Mouse (Mus musculus) kidney, postnatal 0 days (tissue): ENCODE measurements around the gene Trim66. TPM values are rescaled to one million over a fixed set of nuclear protein-coding genes. Genes with fewer than 3 reads are reported as not detected.

Source experiments
- ATAC-seq: fragments of 200-750 bp; cut with Nextera tagmentation; replicated peaks from 2 replicates; pipeline ENCODE4 v1.8.0; 2017; ENCODE audit warnings: low read depth, moderate number of reproducible peaks, moderate TSS enrichment, moderate library complexity; ENCODE audit not compliant: low FRiP score
- DNase-seq: peaks from one replicate; pipeline ENCODE4 v3.0.0-alpha.2; 2016; ENCODE audit warnings: low spot score
- H3K27ac ChIP-seq: fragments of 300-500 bp; sonication (generic); 2 replicates; pipeline ENCODE4 v1.5.1; 2014; ENCODE audit warnings: mild to moderate bottlenecking
- H3K27me3 ChIP-seq: fragments of 300-500 bp; sonication (generic); 2 replicates; pipeline ENCODE4 v1.6.1; 2014; ENCODE audit warnings: low read length, mixed read lengths; ENCODE audit not compliant: insufficient read depth
- H3K36me3 ChIP-seq: fragments of 300-500 bp; sonication (generic); 2 replicates; pipeline ENCODE4 v1.6.1; 2014; ENCODE audit warnings: low read length, mixed read lengths; ENCODE audit not compliant: insufficient read depth
- H3K4me1 ChIP-seq: fragments of 300-500 bp; sonication (generic); replicated peaks from 2 replicates; pipeline ENCODE4 v1.6.1; 2014; ENCODE audit warnings: antibody characterized with exemption, low read length, mixed read lengths; ENCODE audit not compliant: insufficient read depth
- H3K4me2 ChIP-seq: fragments of 300-500 bp; sonication (generic); 2 replicates; pipeline ENCODE4 v1.6.1; 2014; ENCODE audit warnings: mild to moderate bottlenecking, low read length, moderate library complexity, mixed read lengths
- H3K4me3 ChIP-seq: fragments of 300-500 bp; sonication (generic); replicated peaks from 2 replicates; pipeline ENCODE4 v1.5.1; 2014; ENCODE audit warnings: low read depth, low read length
- H3K9ac ChIP-seq: fragments of 300-500 bp; sonication (generic); 2 replicates; pipeline ENCODE4 v1.6.1; 2014; ENCODE audit warnings: low read depth, low read length
- H3K9me3 ChIP-seq: fragments of 300-500 bp; sonication (generic); replicated peaks from 2 replicates; pipeline ENCODE4 v1.6.1; 2016; ENCODE audit warnings: low read length, inconsistent platforms, mixed read lengths
- CTCF ChIP-seq: IDR thresholded peaks from 2 replicates; pipeline ENCODE4 v1.5.1; 2016; ENCODE audit warnings: antibody characterized with exemption, low read depth, mild to moderate bottlenecking, moderate library complexity
- WGBS: fragments of 180-500 bp; shearing (Covaris S2); extraction: QIAGEN DNeasy Blood & Tissue Kit; methylation state at CpG from one replicate; pipeline ENCODE4 v1.1.7; 2014; 5-methylcytosine and 5-hydroxymethylcytosine counted together
- polyA plus RNA-seq: library from polyadenylated mRNA; unstranded; fragments of >200 nt; fragmentation: Nextera tagmentation; extraction: Ambion mirVana; gene quantifications from 2 replicates; pipeline ENCODE4 v1.2.1, GENCODE M21; 2015

The Trim66 gene
- polyA plus RNA-seq, 1 experiment from 2014 or later, result 0.05 TPM

DNA sequence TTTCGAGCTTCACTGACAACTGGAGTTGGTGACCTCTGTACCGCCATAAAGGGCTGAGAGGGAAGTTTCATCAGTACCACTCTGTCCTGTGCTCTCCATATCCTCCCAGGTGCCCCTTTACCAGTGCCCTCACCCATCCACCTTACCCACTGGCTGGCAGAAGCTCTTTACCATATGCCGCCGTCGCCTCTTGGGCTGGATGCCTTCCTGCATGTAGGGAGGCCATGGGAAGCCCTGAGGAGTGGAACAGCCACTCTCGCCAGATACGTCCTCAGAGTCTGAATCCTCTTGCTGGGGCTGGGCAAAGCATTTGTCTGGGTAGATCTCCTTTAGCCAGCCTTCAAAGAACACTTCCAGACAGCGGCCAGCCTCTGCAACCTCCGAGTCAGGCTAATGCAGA is 53.1 kb downstream of the Trim66 start:
- no peak for DNase-seq
- WGBS, result 88% methylated on average over 9 of the region's 9 CpGs
- TF ChIP-seq CTCF, result no peak
- no peaks in the 10 kb centered on the region for H3K9me3 ChIP-seq
- ATAC-seq, result no peak
- no peaks in the 10 kb centered on the region for H3K4me1 ChIP-seq
- H3K27me3 ChIP-seq, result no peaks in the 10 kb centered on the region
- H3K9ac ChIP-seq, result no peak overlapping the region
- H3K36me3 ChIP-seq, result no peaks in the 10 kb centered on the region
- no peak overlapping the region for H3K27ac ChIP-seq
- H3K4me2 ChIP-seq, result no peak overlapping the region
- no peak overlapping the region for H3K4me3 ChIP-seq

DNA sequence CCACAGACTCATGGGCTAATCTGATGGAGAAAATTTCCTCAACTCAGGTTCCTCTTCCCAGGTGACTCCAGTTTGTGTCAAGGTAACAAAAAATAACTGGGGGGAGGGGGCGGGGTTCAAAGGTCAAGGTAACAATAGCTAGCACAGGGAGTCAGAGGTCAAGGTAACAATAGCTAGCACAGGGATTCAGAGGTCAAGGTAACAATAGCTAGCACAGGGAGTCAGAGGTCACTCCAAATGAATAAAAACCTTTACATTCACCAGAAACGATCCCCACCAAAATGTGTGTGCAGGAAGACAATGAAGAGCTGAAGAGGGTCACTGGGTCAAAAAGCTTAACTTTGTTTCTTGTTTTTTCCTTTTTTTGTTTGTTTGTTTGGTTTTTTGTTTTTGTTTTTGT is 59.9 kb downstream of the Trim66 start:
- no peak for TF ChIP-seq CTCF
- no peak for ATAC-seq
- no peak overlapping the region for H3K4me2 ChIP-seq

DNA sequence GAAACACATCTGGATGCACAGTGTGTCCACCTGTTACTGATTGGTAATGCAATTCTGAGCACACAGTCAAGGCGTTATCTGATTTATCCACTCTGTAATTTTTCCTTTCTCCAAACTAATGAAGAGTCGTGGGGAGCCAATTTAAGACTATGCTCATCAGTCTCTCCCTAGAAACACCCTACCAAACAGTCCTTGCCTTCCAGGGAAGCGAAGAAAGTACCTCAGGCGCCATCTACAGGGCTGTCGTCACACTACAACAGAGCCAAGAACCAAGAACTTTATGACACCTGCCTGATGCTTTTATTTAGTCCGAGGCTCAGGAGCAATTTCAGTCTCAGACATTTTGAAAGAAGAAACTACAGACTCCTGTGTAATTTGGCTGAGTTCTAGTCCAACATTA is 62.9 kb downstream of the Trim66 start:
- Histone ChIP-seq H3K4me3 (no peak overlapping the region), H3K9ac (no peak overlapping the region), H3K4me1 (no peaks in the 10 kb centered on the region), H3K9me3 (no peaks in the 10 kb centered on the region), H3K27me3 (no peaks in the 10 kb centered on the region), H3K27ac (no peak overlapping the region), H3K36me3 (no peaks in the 10 kb centered on the region), H3K4me2 (no peak overlapping the region)
- 11% methylated on average over 6 of the region's 6 CpGs for WGBS
- TF ChIP-seq CTCF, result peak; percentile 76
- ATAC-seq, result no peak
- peak; percentile 55 for DNase-seq

More for the DNA sequence above, 59.9 kb downstream of the Trim66 start:
- Histone ChIP-seq H3K9me3 (no peaks in the 10 kb centered on the region), H3K4me3 (no peak overlapping the region), H3K9ac (no peak overlapping the region), H3K36me3 (no peaks in the 10 kb centered on the region), H3K27ac (no peak overlapping the region), H3K4me1 (no peaks in the 10 kb centered on the region), H3K27me3 (no peaks in the 10 kb centered on the region)
- 59% methylated on average over 2 of the region's 2 CpGs for WGBS
- DNase-seq, result no peak

DNA sequence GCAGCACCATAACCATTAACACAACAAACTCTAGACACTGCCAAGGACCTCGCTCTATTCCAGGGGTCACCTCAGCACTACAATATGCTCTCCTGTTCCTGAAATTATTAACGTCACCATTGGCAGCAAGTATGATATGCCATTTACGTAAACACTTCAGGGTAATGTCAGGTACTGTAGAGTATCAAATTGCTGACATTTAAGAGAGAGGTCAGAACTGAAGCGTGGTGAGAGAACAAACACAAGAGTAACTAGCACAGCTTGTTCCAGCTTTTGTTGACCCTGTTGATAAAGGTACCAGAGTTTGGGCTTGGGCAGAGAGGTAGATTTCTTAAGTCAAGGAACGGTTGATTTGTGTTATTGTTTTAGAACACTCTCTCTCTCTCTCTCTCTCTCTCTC is 65.2 kb downstream of the Trim66 start:
- DNase-seq, result no peak
- Histone ChIP-seq H3K36me3 (no peaks in the 10 kb centered on the region), H3K4me2 (no peak overlapping the region), H3K27me3 (0 out of 2 replicates have a peak, but pooled peaks cover 9% of the 10 kb centered on the region), H3K4me3 (no peak overlapping the region), H3K9ac (no peak overlapping the region), H3K27ac (no peak overlapping the region), H3K9me3 (no peaks in the 10 kb centered on the region), H3K4me1 (peaks cover 10% of the 10 kb centered on the region; the same call in 1 of the 2 replicates)
- 61% methylated on average over 5 of the region's 5 CpGs for WGBS
- no peak for TF ChIP-seq CTCF
- no peak for ATAC-seq

DNA sequence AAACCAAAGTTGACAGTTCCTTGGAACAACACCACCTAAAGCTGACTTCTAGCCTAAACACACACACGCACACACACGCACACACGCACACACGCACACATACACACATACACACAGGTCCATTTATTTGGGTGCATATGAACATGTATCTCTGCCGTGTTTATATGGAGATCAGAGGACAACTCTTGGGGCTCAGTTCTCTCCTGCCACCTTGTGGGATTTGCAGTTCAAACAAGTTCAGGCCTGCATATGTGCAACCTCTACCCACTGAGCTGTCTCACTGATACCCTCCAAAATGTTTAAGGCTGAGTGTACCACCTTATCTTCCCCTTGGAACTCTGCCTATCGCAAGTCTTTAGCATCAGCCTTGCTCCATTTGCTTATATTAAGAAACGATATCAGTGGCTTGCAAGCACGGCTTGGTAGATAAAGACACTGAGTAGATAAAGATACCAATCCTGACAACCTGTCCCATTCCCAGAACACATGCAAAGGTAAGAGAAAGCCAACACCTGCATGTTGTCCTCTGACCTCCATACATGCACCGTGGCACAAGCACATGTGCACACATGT is 67.2 kb downstream of the Trim66 start:
- no peak overlapping the region for H3K4me3 ChIP-seq
- DNase-seq (no peak), ATAC-seq (no peak)
- 0 out of 2 replicates have a peak, but pooled peaks cover 9% of the 10 kb centered on the region for H3K27me3 ChIP-seq
- H3K4me2 ChIP-seq, result no peak overlapping the region
- H3K36me3 ChIP-seq, result no peaks in the 10 kb centered on the region
- H3K4me1 ChIP-seq, result peaks cover 10% of the 10 kb centered on the region; the same call in 1 of the 2 replicates
- no peak overlapping the region for H3K27ac ChIP-seq
- WGBS, result 89% methylated on average over 9 of the region's 9 CpGs
- H3K9me3 ChIP-seq, result no peaks in the 10 kb centered on the region
- TF ChIP-seq CTCF, result peak; percentile 44; the same call in 1 of the 2 replicates
- no peak overlapping the region for H3K9ac ChIP-seq

DNA sequence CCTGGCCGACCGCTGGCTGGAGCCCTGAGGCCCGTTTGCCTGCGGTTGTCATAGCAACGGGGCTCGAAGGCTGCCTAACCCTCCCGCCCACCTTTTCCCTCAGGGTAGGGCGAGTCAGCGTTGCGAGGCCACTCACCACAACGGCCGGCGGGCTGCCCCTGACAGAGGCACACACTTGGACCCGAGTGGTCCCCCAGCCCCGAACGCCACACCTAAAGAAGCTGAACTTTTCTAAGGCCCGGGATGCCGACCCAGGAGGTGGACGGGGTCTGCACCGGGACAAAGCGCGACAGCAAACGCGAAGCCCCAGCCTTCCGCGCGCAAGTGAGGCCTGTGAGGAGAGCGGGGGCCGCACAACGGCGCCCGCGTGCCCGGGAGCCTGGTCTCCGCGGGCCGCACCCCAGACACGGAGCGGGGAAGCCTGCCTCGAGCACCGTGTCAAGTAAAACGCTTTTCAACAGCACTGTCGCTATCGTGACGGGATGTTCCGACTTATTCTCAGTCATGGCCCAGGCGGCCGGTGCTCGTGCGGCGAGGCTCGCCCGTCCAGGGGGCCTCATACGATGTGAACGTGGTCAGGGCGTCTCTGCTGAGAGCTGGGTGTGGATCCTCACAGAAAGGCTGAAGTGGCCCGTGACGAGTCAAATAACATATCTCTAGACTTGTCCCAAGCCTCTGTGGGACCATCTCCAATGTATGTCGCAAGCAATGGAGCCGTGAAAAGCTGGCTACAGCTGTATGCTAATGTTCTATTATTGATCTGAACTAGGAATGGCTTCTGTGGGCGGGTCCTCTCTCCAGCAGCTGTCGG is 68.9 kb downstream of the Trim66 start, which contains the start of gene Stk33:
Gene Stk33, minus strand, starts transcription at position 301 of the 811 bp plus-strand sequence.
- no peaks in the 10 kb centered on the region for H3K9me3 ChIP-seq
- peak; percentile 70 for ATAC-seq
- DNase-seq, result peak; percentile 48
- TF ChIP-seq CTCF, result no peak
- peak within 1 kb of the TSS; percentile 87 for H3K4me2 ChIP-seq
- peak within 1 kb of the TSS; percentile 40 for H3K4me3 ChIP-seq
- no peaks in the 10 kb centered on the region for H3K36me3 ChIP-seq
- H3K27me3 ChIP-seq, result 0 out of 2 replicates have a peak, but pooled peaks cover 9% of the 10 kb centered on the region
- peak within 1 kb of the TSS; percentile 53 for H3K9ac ChIP-seq
- peaks cover 10% of the 10 kb centered on the region; the same call in 1 of the 2 replicates for H3K4me1 ChIP-seq
- H3K27ac ChIP-seq, result no peak within 1 kb of the TSS
- 1% methylated on average over 62 of the region's 62 CpGs for WGBS
